Mouse (Mus musculus) liver, adult 2 months (tissue): ENCODE measurements around the gene Hsd17b7. TPM values are rescaled to one million over a fixed set of nuclear protein-coding genes. Genes with fewer than 3 reads are reported as not detected.

Experiments used
- DNase-seq: peaks from one replicate; pipeline ENCODE4 v3.0.0-alpha.2; 2011; ENCODE audit warnings: low read depth, low spot score; ENCODE audit errors: extremely low read depth
- H3K27ac ChIP-seq: fragments of 200-500 bp; replicated peaks from 2 replicates; pipeline ENCODE4 v1.5.1; 2012; ENCODE audit warnings: low read depth, mild to moderate bottlenecking, control low read depth, inconsistent platforms, low read length; ENCODE audit not compliant: insufficient read depth
- H3K27me3 ChIP-seq: fragments of 200-500 bp; 2 replicates; pipeline ENCODE4 v1.6.1; 2012; ENCODE audit warnings: mild to moderate bottlenecking, moderate library complexity, low read length, inconsistent platforms; ENCODE audit not compliant: control insufficient read depth, insufficient read depth
- H3K36me3 ChIP-seq: fragments of 200-500 bp; 2 replicates; pipeline ENCODE4 v1.6.1; 2012; ENCODE audit warnings: low read length, inconsistent platforms; ENCODE audit not compliant: control insufficient read depth, insufficient read depth
- H3K4me1 ChIP-seq: fragments of 200-500 bp; 2 replicates; pipeline ENCODE4 v1.6.1; 2011; ENCODE audit warnings: low read length; ENCODE audit not compliant: control insufficient read depth, insufficient read depth
- H3K4me3 ChIP-seq: fragments of 200-500 bp; 2 replicates; pipeline ENCODE4 v1.5.1; 2011; ENCODE audit warnings: low read depth, mild to moderate bottlenecking, control low read depth, low read length, moderate library complexity; ENCODE audit not compliant: insufficient read depth
- H3K79me2 ChIP-seq: fragments of 200-500 bp; 2 replicates; pipeline ENCODE4 v1.6.1; 2012; ENCODE audit warnings: inconsistent platforms, mild to moderate bottlenecking, low read length, moderate library complexity; ENCODE audit not compliant: control insufficient read depth, insufficient read depth
- H3K9ac ChIP-seq: fragments of 200-500 bp; 2 replicates; pipeline ENCODE4 v1.6.1; 2012; ENCODE audit warnings: low read depth, mild to moderate bottlenecking, control low read depth, inconsistent platforms, low read length
- CTCF ChIP-seq: fragments of 200-500 bp; IDR thresholded peaks from 2 replicates; pipeline ENCODE4 v1.5.1; 2011; ENCODE audit warnings: low read depth, low read length, control low read depth
- POLR2A ChIP-seq: fragments of 200-500 bp; IDR thresholded peaks from 2 replicates; pipeline ENCODE4 v1.6.1; 2011; ENCODE audit warnings: low read length, control low read depth; ENCODE audit not compliant: insufficient read depth; ENCODE audit errors: extremely low read depth
- WGBS: fragments of 180-500 bp; shearing (Covaris S2); methylation state at CpG from one replicate; pipeline ENCODE4 v1.1.7; 2018; 5-methylcytosine and 5-hydroxymethylcytosine counted together
- polyA plus RNA-seq: library from polyadenylated mRNA; depleted of rRNA; stranded (reverse); fragments of >200 nt; gene quantifications from 2 replicates; pipeline ENCODE4 v1.2.3, GENCODE M21; 2012; rRNA removed
- total RNA-seq: library from RNA; depleted of rRNA; stranded (reverse); fragments of >200 nt; gene quantifications from 2 replicates; pipeline ENCODE4 v1.2.3, GENCODE M21; 2014; rRNA removed

Hsd17b7 gene
- total RNA-seq = 34.8 and 41.3 TPM in 2 replicates
- 22.1 and 24.7 TPM in 2 replicates for polyA plus RNA-seq

DNA sequence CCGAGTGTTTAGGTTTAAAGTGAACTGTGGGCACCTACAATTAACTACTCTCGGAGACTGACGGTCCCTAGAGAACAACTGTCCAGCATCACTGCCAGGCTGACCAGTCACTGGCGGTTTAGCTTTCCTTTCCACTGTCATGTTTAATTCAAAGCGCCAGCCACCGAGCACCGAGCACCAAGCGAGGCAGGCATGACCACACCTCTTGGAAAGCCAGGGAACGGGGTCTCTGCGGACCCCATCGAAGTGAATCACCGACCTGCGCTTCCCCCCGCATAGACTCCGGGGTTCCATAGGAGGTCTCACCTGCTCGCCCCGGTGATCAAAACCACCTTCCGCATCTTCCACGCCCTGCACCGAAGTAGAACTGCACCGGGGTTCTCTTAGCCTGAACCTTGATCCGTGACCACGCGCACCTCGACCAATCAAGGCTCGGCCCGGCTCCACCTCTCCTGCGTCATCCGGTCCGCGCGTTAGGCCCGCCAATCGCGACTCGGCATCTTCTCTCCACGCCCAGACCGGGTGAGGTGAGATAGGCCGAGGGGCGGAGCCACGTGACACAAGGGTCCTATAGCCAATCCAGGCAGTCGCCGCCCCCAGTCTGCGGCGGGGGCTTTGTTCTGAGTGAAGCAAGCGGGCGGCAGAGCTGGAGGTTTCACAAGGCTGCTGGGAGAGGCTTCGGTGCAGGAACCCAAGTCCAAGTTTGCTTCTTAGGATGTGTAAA, at the start of gene Hsd17b7:
Gene Hsd17b7 (minus strand): TSS at position 450 of the 724 bp plus-strand sequence.
- Histone ChIP-seq H3K9ac (peak within 1 kb of the TSS; percentile 67), H3K36me3 (peaks cover 27% of the 10 kb centered on the region), H3K27ac (peak within 1 kb of the TSS; percentile 77), H3K27me3 (no peaks in the 10 kb centered on the region), H3K4me1 (peaks cover 5% of the 10 kb centered on the region), H3K4me3 (peak within 1 kb of the TSS; percentile 85), H3K79me2 (peaks cover 3% of the 10 kb centered on the region; the same call in 1 of the 2 replicates)
- TF ChIP-seq POLR2A = peak; percentile 67; the same call in 1 of the 2 replicates
- no peak for TF ChIP-seq CTCF
- DNase-seq = peak; percentile 94
- under 1% methylated on average over 48 of the region's 48 CpGs for WGBS

DNA sequence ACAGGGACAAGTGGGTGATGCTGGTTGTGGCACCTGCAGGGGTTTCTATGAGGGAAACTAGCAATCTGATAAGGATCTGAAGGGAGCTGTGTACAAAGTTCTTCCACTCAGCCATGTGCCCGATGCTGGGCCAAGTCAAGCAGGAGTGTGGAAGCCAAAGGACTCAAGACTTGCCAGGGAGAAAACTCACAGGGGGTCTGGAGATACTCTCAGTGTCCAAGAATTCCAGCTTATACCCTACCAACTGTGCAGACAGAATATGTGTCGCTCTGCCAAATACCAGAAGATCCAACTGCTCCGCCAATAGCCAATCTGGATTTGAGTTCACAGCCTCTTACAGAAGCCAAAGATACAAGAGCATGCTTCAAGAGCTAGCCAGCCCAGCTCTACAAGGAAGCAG, 45.7 kb upstream of the Hsd17b7 start:
- no peaks in the 10 kb centered on the region for H3K27me3 ChIP-seq
- whole genome bisulfite sequencing = 87% methylated on average over 3 of the region's 3 CpGs
- DNase-seq = no peak
- H3K9ac ChIP-seq = no peak overlapping the region
- H3K27ac ChIP-seq = no peak overlapping the region
- no peaks in the 10 kb centered on the region for H3K36me3 ChIP-seq
- no peaks in the 10 kb centered on the region for H3K4me1 ChIP-seq
- no peaks in the 10 kb centered on the region for H3K79me2 ChIP-seq
- TF ChIP-seq POLR2A (no peak), CTCF (no peak)
- H3K4me3 ChIP-seq = no peak overlapping the region

DNA sequence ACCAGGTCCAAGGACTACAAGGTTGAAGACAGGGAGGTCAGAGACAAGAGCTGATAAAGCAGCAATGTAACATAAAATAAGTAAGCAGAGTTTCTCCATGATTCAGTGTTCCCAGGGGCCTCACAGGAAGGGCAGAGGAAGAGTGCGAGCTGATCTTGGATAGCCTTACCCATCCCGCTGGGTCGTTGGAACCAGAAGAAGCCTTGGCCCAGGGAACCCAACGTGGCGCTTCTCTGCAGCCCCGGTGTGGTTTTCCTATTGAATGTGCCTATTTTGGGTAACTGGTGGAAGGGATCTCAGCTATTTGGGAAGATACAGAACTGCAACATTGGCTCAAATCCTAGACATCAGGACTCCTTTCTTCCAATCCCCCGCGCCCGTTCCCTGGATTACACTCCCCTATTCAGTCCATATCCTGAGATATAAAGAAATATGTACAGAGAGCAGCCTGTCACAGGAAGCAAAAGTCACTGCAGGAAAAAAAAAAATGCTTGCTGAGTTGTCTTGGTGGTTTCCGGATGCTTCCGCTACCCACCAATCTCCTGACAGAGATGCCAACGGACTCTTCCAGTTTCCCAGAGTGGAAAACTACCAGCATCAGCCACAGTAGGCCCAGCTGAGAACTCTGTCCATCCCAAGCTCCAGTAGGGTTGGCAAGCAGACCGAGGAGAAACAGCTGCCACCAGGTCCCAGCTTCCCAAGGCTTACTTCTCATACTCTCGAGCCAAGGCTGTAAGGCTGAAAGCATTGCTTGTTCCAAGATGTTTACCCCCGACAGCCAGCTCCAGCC, 41.9 kb upstream of the Hsd17b7 start:
- Histone ChIP-seq H3K27ac (peak overlapping the region; percentile 8), H3K4me3 (no peak overlapping the region), H3K36me3 (no peaks in the 10 kb centered on the region), H3K4me1 (no peaks in the 10 kb centered on the region), H3K9ac (no peak overlapping the region), H3K79me2 (no peaks in the 10 kb centered on the region), H3K27me3 (no peaks in the 10 kb centered on the region)
- DNase-seq = peak; percentile 29
- 81% methylated on average over 15 of the region's 15 CpGs for WGBS
- no peak for TF ChIP-seq POLR2A
- TF ChIP-seq CTCF = no peak

DNA sequence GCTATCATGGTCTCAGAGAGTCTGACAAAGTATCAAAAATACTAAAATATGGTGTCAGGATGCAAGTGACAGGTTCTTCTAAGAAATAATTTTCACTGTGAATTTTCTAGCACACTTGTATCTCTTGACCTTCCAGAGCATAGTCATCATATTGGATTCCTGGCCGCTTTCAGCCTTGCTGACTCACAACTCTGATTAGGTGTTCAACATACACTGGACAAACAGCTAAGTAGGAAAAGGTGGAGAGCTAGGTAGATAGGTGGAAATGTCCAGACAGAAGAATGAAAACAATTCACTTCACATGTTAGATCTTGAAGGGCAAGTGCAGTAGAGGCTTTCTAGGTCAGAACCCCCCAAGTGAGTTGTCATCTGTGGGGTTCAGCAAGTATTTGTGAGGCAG, 40.3 kb upstream of the Hsd17b7 start:
- H3K4me3 ChIP-seq = no peak overlapping the region
- 93% methylated on average over 1 of the region's 1 CpGs for WGBS
- H3K27ac ChIP-seq = no peak overlapping the region
- no peaks in the 10 kb centered on the region for H3K4me1 ChIP-seq
- DNase-seq = no peak
- no peaks in the 10 kb centered on the region for H3K36me3 ChIP-seq
- no peak overlapping the region for H3K9ac ChIP-seq
- TF ChIP-seq POLR2A (no peak), CTCF (no peak)
- no peaks in the 10 kb centered on the region for H3K27me3 ChIP-seq
- H3K79me2 ChIP-seq = no peaks in the 10 kb centered on the region

GRCm38 (mm10) chr1:170008432-170009220, 39.6 kb upstream of the Hsd17b7 start:
- 85% methylated on average over 13 of the region's 13 CpGs for WGBS
- no peak overlapping the region for H3K4me3 ChIP-seq
- no peaks in the 10 kb centered on the region for H3K27me3 ChIP-seq
- H3K36me3 ChIP-seq = no peaks in the 10 kb centered on the region
- no peaks in the 10 kb centered on the region for H3K79me2 ChIP-seq
- no peak overlapping the region for H3K9ac ChIP-seq
- TF ChIP-seq POLR2A = no peak
- TF ChIP-seq CTCF = no peak
- H3K27ac ChIP-seq = no peak overlapping the region
- H3K4me1 ChIP-seq = no peaks in the 10 kb centered on the region
- DNase-seq = no peak
